Mouse (Mus musculus) stomach, embryonic 15.5 days (tissue): ENCODE results near the gene Terb2. TPM values are rescaled to one million over a fixed set of nuclear protein-coding genes. Genes with fewer than 3 reads are reported as not detected.

Experiments used
- ATAC-seq: fragments of 200-750 bp; cut with Nextera tagmentation; 2 replicates; pipeline ENCODE4 v1.8.0; 2017; ENCODE audit warnings: low read depth, moderate number of reproducible peaks, moderate TSS enrichment; ENCODE audit not compliant: insufficient read depth, low FRiP score
- H3K27ac ChIP-seq: fragments of 300-500 bp; sonication (generic); 2 replicates; pipeline ENCODE4 v1.5.1; 2015; ENCODE audit warnings: mild to moderate bottlenecking, inconsistent platforms
- H3K27me3 ChIP-seq: fragments of 300-500 bp; sonication (generic); replicated peaks from 2 replicates; pipeline ENCODE4 v1.6.1; 2015; ENCODE audit warnings: inconsistent platforms
- H3K36me3 ChIP-seq: fragments of 300-500 bp; sonication (generic); 2 replicates; pipeline ENCODE4 v1.6.1; 2015; ENCODE audit warnings: inconsistent platforms
- H3K4me1 ChIP-seq: fragments of 300-500 bp; sonication (generic); 2 replicates; pipeline ENCODE4 v1.6.1; 2015; ENCODE audit warnings: inconsistent platforms
- H3K4me2 ChIP-seq: fragments of 300-500 bp; sonication (generic); 2 replicates; pipeline ENCODE4 v1.6.1; 2015; ENCODE audit warnings: mild to moderate bottlenecking, inconsistent platforms
- H3K4me3 ChIP-seq: fragments of 300-500 bp; sonication (generic); replicated peaks from 2 replicates; pipeline ENCODE4 v1.5.1; 2015; ENCODE audit warnings: inconsistent platforms
- H3K9ac ChIP-seq: fragments of 300-500 bp; sonication (generic); 2 replicates; pipeline ENCODE4 v1.6.1; 2015; ENCODE audit warnings: inconsistent platforms
- H3K9me3 ChIP-seq: fragments of 300-500 bp; sonication (generic); 2 replicates; pipeline ENCODE4 v1.6.1; 2016; ENCODE audit warnings: inconsistent platforms
- WGBS: fragments of 180-500 bp; shearing (Covaris S2); methylation state at CpG from one replicate; pipeline ENCODE4 v1.1.7; 2015; 5-methylcytosine and 5-hydroxymethylcytosine counted together
- polyA plus RNA-seq: library from polyadenylated mRNA; unstranded; fragments of >200 nt; fragmentation: Nextera tagmentation; extraction: Ambion mirVana; gene quantifications from 2 replicates; pipeline ENCODE4 v1.2.1, GENCODE M21; 2015

Terb2 gene
- polyA plus RNA-seq, 1 experiment from 2014 or later = not detected

GRCm38 (mm10) chr2:122235425-122235824, 49.4 kb downstream of the Terb2 start:
- Histone ChIP-seq H3K4me3 (peak overlapping the region; percentile 66; the same call in 1 of the 2 replicates), H3K4me1 (no peaks in the 10 kb centered on the region), H3K9me3 (no peaks in the 10 kb centered on the region), H3K36me3 (no peaks in the 10 kb centered on the region), H3K27me3 (no peaks in the 10 kb centered on the region), H3K27ac (no peak overlapping the region), H3K4me2 (peak overlapping the region; percentile 90), H3K9ac (no peak overlapping the region)
- ATAC-seq = no peak
- 79% methylated on average over 2 of the region's 2 CpGs for WGBS

GRCm38 (mm10) chr2:122236321-122236720, 50.2 kb downstream of the Terb2 start:
- ATAC-seq = no peak
- Histone ChIP-seq H3K9ac (no peak overlapping the region), H3K27me3 (no peaks in the 10 kb centered on the region), H3K4me1 (no peaks in the 10 kb centered on the region), H3K9me3 (no peaks in the 10 kb centered on the region), H3K4me3 (no peak overlapping the region), H3K27ac (no peak overlapping the region), H3K4me2 (no peak overlapping the region), H3K36me3 (no peaks in the 10 kb centered on the region)

- no peaks in the 10 kb centered on the region for H3K36me3 ChIP-seq
- no peak for ATAC-seq
- no peaks in the 10 kb centered on the region for H3K27me3 ChIP-seq
- WGBS = 88% methylated on average over 2 of the region's 2 CpGs
- H3K27ac ChIP-seq = no peak overlapping the region
- no peaks in the 10 kb centered on the region for H3K4me1 ChIP-seq
- H3K9ac ChIP-seq = no peak overlapping the region
- H3K4me2 ChIP-seq = no peak overlapping the region
- H3K4me3 ChIP-seq = no peak overlapping the region
- no peaks in the 10 kb centered on the region for H3K9me3 ChIP-seq
These were observed 51.9 kb downstream of the Terb2 start for GRCm38 (mm10) chr2:122237891-122238470.

DNA sequence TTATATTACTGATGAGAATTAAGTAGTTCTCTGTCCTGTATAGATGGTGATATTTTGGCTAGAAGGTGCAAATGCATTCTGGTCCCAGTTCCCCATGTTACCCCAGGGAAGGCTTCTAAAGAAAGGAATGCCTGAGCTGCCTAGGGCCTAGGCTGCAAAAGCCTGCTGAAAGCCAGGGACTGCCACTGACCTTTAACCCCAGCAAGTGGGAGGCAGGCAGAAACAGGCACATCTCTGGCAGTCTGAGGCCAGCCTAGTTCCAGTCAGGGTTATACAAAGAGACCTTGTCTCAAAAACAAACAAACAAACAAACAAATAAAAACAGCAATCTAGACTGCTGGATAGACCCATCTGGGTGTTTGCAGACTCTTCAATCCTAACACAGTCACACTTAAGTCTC, 54.7 kb downstream of the Terb2 start:
- no peak for ATAC-seq
- Histone ChIP-seq H3K4me3 (no peak overlapping the region), H3K27me3 (no peaks in the 10 kb centered on the region), H3K9ac (no peak overlapping the region), H3K36me3 (no peaks in the 10 kb centered on the region), H3K4me1 (no peaks in the 10 kb centered on the region), H3K27ac (no peak overlapping the region), H3K4me2 (no peak overlapping the region), H3K9me3 (no peaks in the 10 kb centered on the region)

GRCm38 (mm10) chr2:122241226-122241625, 55.2 kb downstream of the Terb2 start:
- Histone ChIP-seq H3K4me2 (no peak overlapping the region), H3K9ac (no peak overlapping the region), H3K27ac (no peak overlapping the region), H3K4me1 (no peaks in the 10 kb centered on the region), H3K4me3 (no peak overlapping the region), H3K36me3 (no peaks in the 10 kb centered on the region), H3K9me3 (no peaks in the 10 kb centered on the region), H3K27me3 (no peaks in the 10 kb centered on the region)
- no peak for ATAC-seq
- WGBS = 84% methylated on average over 4 of the region's 4 CpGs

- Histone ChIP-seq H3K9me3 (no peaks in the 10 kb centered on the region), H3K27me3 (no peaks in the 10 kb centered on the region), H3K4me3 (no peak overlapping the region), H3K9ac (no peak overlapping the region), H3K4me2 (no peak overlapping the region), H3K36me3 (no peaks in the 10 kb centered on the region), H3K27ac (no peak overlapping the region), H3K4me1 (no peaks in the 10 kb centered on the region)
- 47% methylated on average over 6 of the region's 6 CpGs for WGBS
- peak; percentile 70; the same call in 1 of the 2 replicates for ATAC-seq
These were observed 55.9 kb downstream of the Terb2 start for GRCm38 (mm10) chr2:122241935-122242334.

DNA sequence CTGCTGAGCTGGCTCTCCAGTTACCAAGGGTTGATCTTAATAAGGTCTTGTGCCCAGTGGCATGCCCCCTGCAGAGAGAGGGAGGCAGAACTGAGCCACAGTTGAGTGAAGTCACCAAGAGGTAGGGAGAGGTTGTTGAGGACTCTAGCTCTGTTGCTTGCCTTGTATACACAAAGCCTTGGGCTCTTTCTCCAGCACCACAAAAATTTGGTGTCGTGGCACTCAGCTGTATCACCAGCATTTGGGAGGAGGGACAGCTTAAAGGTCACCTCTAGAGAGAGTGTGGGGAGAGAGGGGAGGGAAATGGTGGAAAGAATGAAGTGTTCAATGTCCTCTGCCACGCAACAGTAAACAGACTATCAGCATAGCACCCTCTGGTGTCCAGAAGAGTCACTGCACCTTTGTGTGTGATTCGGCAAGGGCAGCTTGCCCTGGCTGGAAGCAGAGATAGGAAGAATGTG, 57.6 kb downstream of the Terb2 start:
- Histone ChIP-seq H3K9ac (no peak overlapping the region), H3K4me1 (no peaks in the 10 kb centered on the region), H3K27me3 (no peaks in the 10 kb centered on the region), H3K4me2 (no peak overlapping the region), H3K36me3 (no peaks in the 10 kb centered on the region), H3K4me3 (no peak overlapping the region), H3K9me3 (no peaks in the 10 kb centered on the region), H3K27ac (no peak overlapping the region)
- peak; percentile 27; the same call in 1 of the 2 replicates for ATAC-seq
- WGBS = 1% methylated on average over 3 of the region's 3 CpGs

GRCm38 (mm10) chr2:122247786-122248185, 61.7 kb downstream of the Terb2 start:
- H3K27me3 ChIP-seq = no peaks in the 10 kb centered on the region
- ATAC-seq = no peak
- H3K9ac ChIP-seq = no peak overlapping the region
- no peaks in the 10 kb centered on the region for H3K36me3 ChIP-seq
- no peak overlapping the region for H3K27ac ChIP-seq
- 83% methylated on average over 10 of the region's 10 CpGs for WGBS
- no peak overlapping the region for H3K4me3 ChIP-seq
- H3K4me1 ChIP-seq = no peaks in the 10 kb centered on the region
- H3K4me2 ChIP-seq = no peak overlapping the region
- H3K9me3 ChIP-seq = no peaks in the 10 kb centered on the region

- H3K36me3 ChIP-seq = no peaks in the 10 kb centered on the region
- H3K4me2 ChIP-seq = no peak overlapping the region
- no peak overlapping the region for H3K9ac ChIP-seq
- H3K4me3 ChIP-seq = no peak overlapping the region
- H3K4me1 ChIP-seq = no peaks in the 10 kb centered on the region
- no peaks in the 10 kb centered on the region for H3K9me3 ChIP-seq
- 90% methylated on average over 5 of the region's 5 CpGs for WGBS
- H3K27ac ChIP-seq = no peak overlapping the region
- no peaks in the 10 kb centered on the region for H3K27me3 ChIP-seq
- ATAC-seq = no peak
These were observed 69.9 kb downstream of the Terb2 start for GRCm38 (mm10) chr2:122255997-122256396.

Other genes starting within 250 kb of the Terb2 start
- 45.5 and 48.5 TPM in 2 replicates for gene Ctdspl2, start 230.3 kb upstream of the Terb2 start, polyA plus RNA-seq
- gene Mageb3, start 230.2 kb upstream of the Terb2 start, polyA plus RNA-seq = 0.09 and 0.14 TPM in 2 replicates
- 11.4 and 12.1 TPM in 2 replicates for gene Eif3j1, start 157.7 kb upstream of the Terb2 start, polyA plus RNA-seq
- 7.7 and 9.9 TPM in 2 replicates for gene Spg11, start 67.9 kb upstream of the Terb2 start, polyA plus RNA-seq
- gene B2m, start 38.6 kb upstream of the Terb2 start, polyA plus RNA-seq = 338 and 449 TPM in 2 replicates
- not detected in 2 replicates for gene Trim69, start 25.6 kb upstream of the Terb2 start, polyA plus RNA-seq
- not detected in 2 replicates for gene Patl2, start 83 bp upstream of the Terb2 start, polyA plus RNA-seq
- 33.8 and 49.9 TPM in 2 replicates for gene Sord, start 48.5 kb downstream of the Terb2 start, polyA plus RNA-seq
- 0.15 and 0.35 TPM in 2 replicates for gene Duox2, start 112.2 kb downstream of the Terb2 start, polyA plus RNA-seq
- gene Duoxa2, start 112.6 kb downstream of the Terb2 start, polyA plus RNA-seq = 0.59 and 0.87 TPM in 2 replicates
- 3.1 and 6.1 TPM in 2 replicates for gene Duoxa1, start 127.5 kb downstream of the Terb2 start, polyA plus RNA-seq
- gene Duox1, start 129.4 kb downstream of the Terb2 start, polyA plus RNA-seq = 1.0 and 2.0 TPM in 2 replicates
- 2.3 and 2.6 TPM in 2 replicates for gene Shf, start 182.9 kb downstream of the Terb2 start, polyA plus RNA-seq
- 14.3 and 20.0 TPM in 2 replicates for gene Slc28a2, start 240.2 kb downstream of the Terb2 start, polyA plus RNA-seq